Mouse (Mus musculus) telencephalon, adult 2 months (tissue): Measurements from ENCODE around the gene Vmn1r39.
A peak's percentile ranks its signal among the peaks of the same experiment; 100 is the strongest.
"Not testable (repeated sequence)": the region's sequence is repeated elsewhere in the genome, so short reads cannot be mapped to it uniquely, and the experiment has no call there.

Source experiments
- DNase-seq: peaks from one replicate; pipeline ENCODE4 v3.0.0-alpha.2; 2011; ENCODE audit warnings: low read depth, low spot score

Vmn1r39 gene

GRCm38 (mm10) chr6:66810509-66810908 lies at the start of gene Vmn1r39:
Gene Vmn1r39 (minus strand): TSS chr6:66810609.
- no peak for DNase-seq

- DNase-seq, result no peak
Observed at GRCm38 (mm10) chr6:66859391-66859790, 49.0 kb upstream of the Vmn1r39 start.

DNA sequence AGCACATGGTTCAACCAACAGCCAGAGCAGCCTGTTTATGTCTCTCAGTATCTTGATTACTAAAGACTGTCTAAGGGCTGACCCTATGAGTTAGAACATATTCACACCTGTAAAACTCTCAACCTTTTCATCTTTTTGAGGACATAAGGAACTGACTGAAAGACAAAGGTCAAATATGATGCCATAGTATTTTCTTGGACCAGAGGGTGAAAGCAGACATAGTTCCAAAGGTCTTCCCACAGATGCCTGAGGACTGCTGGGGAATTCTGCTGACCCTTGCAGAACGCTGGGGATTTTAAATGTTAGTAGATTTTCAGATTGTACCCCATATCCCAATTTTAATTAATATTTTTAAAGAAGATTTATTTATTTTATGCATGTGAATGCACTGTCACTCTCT lies 47.9 kb upstream of the Vmn1r39 start:
- DNase-seq, result no peak

DNA sequence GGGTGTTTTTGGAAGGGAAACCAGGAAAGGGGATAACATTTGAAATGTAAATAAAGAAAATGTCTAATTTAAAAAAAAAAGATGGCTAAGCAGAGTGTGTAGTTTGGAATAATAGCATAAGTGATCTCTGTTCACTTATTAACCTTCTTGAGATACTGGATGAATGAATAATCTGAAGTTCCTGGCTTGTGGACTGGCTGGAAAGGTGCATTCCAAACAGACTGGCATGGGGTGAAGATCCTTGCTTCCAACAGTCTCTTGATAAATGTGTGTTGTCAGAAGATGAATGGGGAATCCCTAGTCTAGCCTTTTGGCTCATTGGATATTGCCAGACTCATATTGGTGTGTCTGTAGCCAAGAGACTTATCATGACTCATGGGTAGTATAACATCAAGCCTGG lies 45.8 kb upstream of the Vmn1r39 start:
- no peak for DNase-seq

GRCm38 (mm10) chr6:66848936-66849335 lies 38.5 kb upstream of the Vmn1r39 start:
- DNase-seq, result no peak

DNA sequence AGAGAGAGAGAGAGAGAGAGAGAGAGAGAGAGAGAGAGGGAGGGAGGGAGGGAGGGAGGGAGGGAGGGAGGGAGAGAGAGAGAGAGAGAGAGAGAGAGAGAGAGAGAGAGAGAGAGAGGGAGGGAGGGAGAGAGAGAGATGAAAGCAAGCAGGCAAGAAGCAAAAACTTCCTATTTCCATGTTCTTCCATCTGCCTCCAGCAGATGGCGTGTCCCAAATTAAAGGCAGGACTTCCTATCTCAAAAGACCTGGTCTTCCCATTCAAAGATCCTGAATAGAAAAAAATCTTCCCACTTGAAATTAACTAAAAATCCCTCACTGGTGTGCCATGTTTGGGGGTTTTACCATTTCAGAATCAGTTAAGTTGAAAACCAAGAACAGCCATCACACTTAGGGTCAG lies 30.2 kb upstream of the Vmn1r39 start:
- peak; percentile 10 for DNase-seq

DNA sequence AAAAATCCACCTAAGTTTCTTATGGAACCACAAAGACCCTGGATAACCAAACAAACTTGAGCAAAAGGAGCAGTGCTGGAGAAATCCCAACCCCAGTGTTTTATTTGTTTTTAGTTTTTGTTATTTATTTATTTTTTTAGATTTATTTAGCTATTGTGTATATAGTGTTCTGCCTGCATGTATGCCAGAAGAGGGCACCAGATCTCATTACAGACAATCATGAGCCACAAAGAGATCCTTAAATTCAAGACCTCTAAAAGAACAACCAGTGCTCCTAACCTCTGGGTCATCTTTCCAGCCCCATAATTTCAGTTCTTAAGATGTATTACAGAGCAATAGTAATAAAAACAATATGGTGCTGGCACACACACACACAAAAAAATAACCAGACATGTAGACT lies 26.5 kb upstream of the Vmn1r39 start:
- no peak for DNase-seq

GRCm38 (mm10) chr6:66806311-66806710 lies 4.1 kb downstream of the Vmn1r39 start:
- DNase-seq, result no peak

- DNase-seq, result no peak
Observed at GRCm38 (mm10) chr6:66805713-66806112, 4.7 kb downstream of the Vmn1r39 start.

DNA sequence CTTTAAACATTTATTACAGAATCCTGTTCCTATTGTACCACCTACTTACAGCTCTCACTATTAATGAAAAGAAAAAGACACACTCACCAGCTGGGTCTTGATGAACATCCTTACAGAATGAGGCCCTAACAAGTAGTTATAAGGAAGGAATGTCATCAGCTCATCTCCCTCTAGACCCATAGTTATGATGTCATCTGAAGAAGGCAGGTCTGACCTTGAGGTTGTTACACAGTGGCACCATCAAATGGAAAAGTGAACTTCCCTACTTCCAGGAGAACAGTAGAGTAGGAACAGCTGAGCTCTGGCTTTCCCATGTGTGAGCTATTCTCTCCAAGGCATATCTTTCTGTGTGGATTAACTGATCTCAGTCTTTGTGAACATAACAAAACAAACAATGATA lies 27.9 kb downstream of the Vmn1r39 start, which contains the start of gene Vmn1r38:
Gene Vmn1r38 (minus strand): TSS at position 101 of the 400 bp plus-strand sequence.
- DNase-seq, result not testable (repeated sequence)
